Mouse (Mus musculus): ENCODE results near the gene Ube2b.

Gene Ube2b

DNA sequence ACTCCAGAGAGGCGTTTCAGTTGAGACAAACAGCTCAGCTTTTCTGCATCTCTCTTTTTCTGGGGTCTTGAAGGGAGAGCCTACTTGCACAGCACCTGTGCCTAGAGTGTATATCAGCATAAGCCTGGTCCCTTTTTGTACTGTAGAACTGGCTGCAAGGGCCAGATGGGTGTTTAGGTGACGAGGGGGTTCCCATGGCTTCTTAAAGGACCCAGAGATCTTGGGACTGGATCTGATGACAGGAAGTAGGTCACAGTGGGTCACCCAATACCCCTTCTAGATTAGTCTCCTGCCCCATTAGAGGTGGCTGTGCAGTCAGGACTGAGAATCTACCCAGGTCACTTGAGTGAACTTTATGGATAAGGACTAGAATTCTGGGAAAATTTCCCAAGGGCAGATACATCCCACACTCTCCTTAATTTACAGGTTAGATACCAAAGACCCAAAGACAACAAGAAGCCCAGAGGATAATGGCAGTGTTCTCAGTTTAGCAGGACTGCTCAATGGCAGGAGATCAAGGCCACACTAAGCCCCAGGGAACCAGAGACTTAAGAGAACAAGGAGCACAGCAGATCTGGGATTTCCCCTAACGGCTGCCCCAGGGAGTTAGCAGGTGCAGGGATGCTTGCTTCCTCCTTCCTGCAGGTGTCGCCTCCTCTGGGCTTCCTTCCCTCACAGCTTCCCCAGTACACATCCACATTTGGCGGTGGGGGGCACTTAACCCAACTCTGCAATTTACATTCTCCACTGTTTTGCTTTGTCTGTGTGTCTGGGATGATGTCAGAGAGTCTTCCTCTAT lies 64.7 kb downstream of the Ube2b start:
- no peak for DNase-seq (ENCODE audit: low spot score)

All from testis, postnatal 10 days (tissue).